7 mouse cellular contexts compared by ENCODE assay signal in the genomic region with DNA sequence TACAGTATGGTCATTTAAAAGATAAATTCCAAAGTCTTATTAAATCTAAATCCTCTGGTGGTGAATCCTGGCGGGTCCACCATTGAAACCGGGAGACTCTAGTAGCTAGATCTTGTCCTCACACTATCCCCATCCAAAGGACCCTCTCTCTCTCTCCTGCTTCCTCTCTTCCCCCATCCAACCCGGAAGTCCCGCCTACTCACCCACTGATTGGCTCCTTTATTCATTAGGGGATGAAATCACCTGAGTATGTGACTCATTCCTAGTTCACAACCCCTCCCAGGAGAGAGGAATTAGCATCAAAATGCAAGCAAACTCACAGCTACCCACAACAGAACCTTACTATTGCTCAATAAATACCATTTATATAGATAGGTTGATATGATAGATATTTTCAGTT.
"Had no signal": no experiment of that assay in that cellular context is flagged by ENCODE, and none has a peak within 500 bp of the region (broad histone marks: within the 10 kb centered on the region; RNA-seq: fewer than 3 reads in every experiment).

No protein-coding gene starts in this region.

- DNase-seq: lung, adult 2 months; lung, postnatal 14 days; lung, postnatal 36 days; right cerebral cortex, postnatal 14 days; thymus, adult 2 months; thymus, postnatal 25 days; thymus, postnatal 4 days had no signal
